Mouse (Mus musculus) right cerebral cortex, postnatal 14 days (tissue): ENCODE measurements at regions not wholly inside any gene's neighbourhood (a gene's known extent, or its start where the extent isn't known, plus 50 kb on each side); places are given as distances from the start of the nearest gene placed in this dataset.

ENCODE experiments used
- DNase-seq: peaks from one replicate; pipeline ENCODE4 v3.0.0; 2022

- DNase-seq, result no peak
Observed at GRCm38 (mm10) chr5:46488140-46488942, 630.9 kb upstream of the Lcorl start.

DNA sequence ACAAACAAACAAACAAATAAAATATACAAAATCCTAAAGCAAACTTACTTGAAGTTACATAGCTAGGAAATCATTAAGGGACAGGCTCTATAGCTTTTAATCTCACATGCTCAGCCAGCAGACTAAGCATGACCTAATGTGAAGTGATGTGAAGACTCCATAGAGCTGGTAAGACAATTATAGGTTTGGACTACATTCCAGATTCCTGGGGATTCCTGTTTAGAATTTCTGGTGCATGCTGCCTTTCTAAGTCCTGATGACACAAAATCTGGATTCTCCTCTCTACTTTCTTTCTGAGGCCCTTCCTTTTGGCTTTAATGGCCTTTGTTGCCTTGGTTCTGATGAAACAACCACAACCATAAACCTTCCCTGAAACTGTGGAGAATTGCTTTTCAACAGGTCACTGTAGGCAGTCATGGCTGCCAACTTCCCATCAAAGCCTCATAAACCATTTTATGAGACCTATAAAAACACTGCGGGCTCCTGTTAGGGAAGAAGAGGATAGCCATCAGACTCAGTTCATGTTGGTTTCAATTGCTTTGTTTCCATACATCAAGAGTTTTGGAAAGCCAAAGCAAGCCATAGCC is 629.4 kb upstream of the Lcorl start:
- DNase-seq, result no peak

DNA sequence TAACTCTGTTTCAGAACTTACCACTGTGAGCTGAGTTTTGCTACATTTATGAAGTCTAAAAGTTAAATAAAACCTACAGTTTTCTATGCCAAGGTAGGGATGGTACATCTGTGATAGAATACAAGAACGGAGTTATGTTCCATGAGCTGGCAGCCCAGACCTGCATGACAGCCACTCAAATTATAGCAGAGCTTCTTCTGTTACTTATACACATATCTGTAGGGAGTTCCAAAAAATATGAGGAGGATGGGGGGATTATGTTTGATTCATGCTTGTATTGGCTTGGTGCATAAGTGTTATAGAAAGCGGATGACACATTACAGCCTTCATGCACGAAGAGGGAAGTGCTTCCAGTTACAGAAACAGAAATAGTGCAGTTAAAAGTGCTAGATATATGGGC is 598.9 kb upstream of the Lcorl start:
- no peak for DNase-seq

- DNase-seq, result no peak
Observed at GRCm38 (mm10) chr5:46448274-46448673, 590.9 kb upstream of the Lcorl start.

- DNase-seq, result no peak
Observed at GRCm38 (mm10) chr5:46445844-46446243, 588.4 kb upstream of the Lcorl start.

- DNase-seq, result no peak
Observed at GRCm38 (mm10) chr5:46445122-46445521, 587.7 kb upstream of the Lcorl start.

DNA sequence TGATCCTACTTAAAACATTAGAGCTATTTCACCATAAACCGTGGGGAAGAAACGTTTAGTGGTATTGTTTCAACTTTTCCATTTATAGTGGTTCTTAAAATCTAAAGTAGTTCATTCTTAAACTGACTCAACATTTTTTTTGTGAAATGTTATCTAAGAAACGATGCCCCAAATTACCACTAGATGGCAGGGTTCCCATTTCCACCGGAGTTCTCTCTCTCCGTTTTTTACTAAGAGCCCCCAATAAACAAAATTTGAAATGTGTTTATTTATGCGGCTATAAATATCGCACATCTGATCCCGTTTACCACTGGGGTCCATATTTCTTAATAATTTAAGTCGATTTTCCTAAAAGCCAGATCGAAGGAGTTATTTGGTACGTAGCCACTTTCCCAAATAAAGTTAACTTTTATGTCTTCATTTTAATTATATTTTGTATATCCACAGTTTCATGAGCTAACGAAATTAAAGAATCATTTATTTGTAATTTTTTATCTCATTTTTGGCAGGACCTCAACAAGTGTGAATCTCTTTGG is 586.5 kb upstream of the Lcorl start:
- DNase-seq, result peak; percentile 11

DNA sequence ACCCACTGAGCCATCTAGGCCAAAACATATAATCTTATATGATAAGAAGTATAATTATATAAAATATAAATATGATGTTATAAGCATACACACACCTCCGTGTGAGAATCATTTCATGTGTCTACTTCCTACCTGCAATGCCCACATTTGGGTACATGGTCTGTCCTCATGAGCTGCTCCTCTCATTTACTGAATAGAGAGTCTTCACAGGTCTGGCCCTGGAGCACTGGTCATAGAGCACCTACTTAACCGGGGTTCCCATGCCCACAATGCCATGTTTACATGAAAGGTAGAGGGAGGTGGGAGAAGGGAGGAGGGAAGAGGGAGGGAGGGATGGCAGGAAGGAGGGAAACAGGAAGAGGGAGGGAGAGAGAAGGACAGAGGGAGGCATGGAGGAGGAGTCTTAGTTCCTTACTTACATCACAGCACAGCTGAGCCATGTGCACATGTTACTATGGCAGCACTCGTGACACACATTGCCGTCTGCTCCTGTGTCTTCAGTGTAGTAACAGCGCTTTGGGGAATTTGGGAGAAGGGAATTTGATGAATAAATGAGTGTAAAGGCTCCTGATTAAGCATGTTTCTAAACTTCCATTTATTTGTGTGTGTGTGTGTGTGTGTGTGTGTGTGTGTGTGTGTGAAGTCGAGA is 585.3 kb upstream of the Lcorl start:
- peak; percentile 7 for DNase-seq

GRCm38 (mm10) chr5:46441716-46442115 is 584.3 kb upstream of the Lcorl start:
- no peak for DNase-seq

DNA sequence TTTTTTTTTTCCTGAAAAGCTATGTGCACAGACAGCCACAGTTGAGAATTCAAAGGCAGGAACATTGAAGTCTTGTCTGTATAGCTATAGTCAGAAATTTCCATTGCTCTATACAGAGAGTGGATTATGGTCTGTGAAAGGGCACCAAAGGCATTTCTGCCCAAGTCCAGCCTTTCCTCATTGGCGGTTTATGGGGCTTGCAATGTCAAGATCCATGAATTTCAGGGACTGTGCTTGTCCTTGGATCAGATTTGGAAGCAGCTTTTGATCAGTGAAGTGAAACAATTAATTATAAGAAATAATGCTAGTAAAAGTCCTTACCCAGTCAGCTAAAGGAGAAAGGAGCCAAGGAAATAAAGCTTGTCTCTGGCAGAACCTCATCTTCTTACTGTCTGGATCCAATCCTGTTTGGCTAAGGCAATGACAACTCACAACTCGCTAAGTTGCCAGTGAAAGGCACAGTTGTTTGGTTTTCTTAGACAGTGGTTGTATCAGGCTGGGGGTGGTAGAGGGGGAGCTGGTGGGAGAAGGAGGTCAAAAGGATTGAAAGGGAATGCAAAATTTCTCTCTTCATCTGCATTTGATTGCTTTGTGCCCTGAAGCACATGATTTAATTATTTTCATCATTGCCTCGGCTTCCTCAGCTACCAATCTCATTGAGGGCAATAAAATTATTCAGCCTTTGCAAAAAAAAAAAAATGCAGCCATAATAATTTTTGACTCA is 574.4 kb upstream of the Lcorl start:
- DNase-seq, result no peak

DNA sequence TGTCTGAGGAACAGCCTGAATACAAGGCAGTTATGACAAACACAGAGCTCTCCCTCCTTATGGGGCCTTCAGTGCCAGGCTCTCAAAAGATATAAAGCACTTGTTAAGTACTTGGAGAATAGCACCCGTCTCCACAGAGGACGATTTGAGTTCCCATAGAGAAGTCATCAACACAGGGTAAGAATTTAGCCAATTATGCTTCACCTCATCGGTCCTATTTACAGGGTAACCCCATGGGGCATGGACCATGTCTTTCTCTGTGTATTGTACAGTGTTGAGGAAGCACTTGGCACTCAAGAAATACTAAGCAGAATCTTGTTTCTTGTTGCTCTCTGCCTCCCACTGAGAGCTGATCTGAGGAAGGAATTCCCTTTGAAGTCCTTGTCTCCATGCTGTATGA is 565.3 kb upstream of the Lcorl start:
- DNase-seq, result no peak

DNA sequence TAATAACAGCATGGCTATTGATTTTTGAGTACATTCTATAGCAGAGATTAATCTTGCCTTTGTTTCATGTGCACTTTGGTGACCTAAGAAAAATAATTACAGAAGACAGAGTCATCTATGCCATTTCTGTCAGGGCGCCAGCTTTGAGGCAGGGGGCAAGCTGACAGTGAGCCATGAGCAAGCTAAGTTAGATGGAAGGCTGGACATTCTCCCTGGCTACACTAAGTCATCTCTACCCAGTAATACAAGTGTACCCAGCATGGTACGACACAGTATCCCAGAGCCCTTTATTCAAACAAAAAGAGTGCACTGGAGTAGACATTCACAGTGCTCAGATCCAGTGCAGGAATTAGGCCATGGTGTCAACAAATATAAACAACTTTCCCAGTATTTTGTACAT is 549.6 kb upstream of the Lcorl start:
- DNase-seq, result no peak

DNA sequence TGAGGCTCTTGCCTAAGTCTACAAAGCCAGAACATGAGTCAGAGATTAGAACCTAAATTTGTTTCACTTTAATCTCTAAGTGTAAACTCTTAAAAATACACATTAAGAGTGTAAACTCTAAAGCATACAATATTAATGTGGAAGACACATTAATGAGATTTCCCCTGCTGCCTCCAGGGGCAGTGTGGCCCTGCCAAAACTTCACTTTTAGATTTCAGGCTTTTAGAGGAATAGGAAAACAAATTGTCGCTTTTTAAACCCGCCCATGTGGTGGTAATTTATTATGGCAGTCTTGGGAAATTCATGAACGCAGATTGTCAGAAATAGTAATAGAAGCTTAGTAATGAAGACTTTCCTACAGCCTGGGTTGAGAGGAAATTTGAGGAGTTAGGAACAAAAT is 549.0 kb upstream of the Lcorl start:
- peak; percentile 4 for DNase-seq

DNA sequence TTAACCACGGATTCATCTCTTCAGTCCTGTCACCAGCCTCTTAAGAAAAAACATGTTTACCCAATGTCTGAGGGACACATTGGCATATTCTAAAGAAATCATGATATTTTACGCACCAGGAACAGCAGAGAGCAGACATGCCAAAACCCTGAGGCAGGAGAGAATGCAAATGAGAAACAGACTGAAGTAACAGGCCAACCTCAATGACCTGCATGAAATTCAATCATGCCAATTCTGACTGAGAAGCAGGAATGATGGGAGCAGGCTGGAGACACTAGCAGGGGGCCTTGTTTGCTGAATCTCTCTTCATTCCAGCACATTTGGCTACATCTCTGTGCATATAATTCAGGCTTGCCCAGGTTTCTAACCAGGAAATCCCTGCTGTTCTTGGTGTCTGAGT is 529.2 kb upstream of the Lcorl start:
- no peak for DNase-seq

- no peak for DNase-seq
Observed at GRCm38 (mm10) chr5:46367328-46367727, 509.9 kb upstream of the Lcorl start.

DNA sequence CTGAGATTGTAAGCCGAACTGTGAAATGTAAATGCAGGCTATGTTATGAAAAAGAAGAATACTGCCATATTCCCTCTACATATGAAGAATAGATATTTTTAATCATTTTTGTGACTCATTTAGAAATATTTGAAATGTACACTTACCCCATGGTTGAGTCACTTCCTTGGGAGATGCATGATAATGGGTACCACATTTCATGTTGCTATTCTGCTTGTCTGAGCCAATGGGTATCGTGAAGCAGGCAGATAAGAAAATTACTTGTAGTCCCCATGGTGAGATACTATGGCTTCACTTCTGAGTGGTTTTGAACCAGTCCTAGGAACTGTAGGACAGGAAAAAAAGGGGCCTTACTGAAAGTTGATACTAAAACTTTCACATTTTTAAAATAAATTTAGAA is 506.2 kb upstream of the Lcorl start:
- DNase-seq, result no peak

GRCm38 (mm10) chr5:46361637-46362036 is 504.2 kb upstream of the Lcorl start:
- DNase-seq, result no peak

DNA sequence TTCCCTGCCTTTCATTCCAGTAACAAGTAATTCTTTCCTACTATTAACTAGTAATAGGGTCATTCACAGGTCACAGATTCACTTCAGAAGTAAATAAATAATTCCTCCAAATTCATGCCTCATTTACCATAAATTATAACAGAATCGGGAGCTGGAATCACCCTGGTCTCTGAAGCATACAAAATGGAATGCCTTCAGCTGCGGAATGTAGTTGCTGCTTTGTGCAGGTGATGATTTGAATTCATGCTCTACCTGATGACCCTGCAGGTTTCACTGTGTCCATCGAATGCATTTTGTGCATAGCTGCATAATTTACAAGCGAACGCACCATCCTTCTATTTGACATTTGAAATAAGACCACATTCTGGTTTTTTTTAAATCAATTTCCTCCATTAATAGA is 491.0 kb upstream of the Lcorl start:
- DNase-seq, result no peak

GRCm38 (mm10) chr5:46347368-46348083 is 490.1 kb upstream of the Lcorl start:
- peak; percentile 80 for DNase-seq

GRCm38 (mm10) chr5:46338461-46338860 is 481.0 kb upstream of the Lcorl start:
- DNase-seq, result no peak

DNA sequence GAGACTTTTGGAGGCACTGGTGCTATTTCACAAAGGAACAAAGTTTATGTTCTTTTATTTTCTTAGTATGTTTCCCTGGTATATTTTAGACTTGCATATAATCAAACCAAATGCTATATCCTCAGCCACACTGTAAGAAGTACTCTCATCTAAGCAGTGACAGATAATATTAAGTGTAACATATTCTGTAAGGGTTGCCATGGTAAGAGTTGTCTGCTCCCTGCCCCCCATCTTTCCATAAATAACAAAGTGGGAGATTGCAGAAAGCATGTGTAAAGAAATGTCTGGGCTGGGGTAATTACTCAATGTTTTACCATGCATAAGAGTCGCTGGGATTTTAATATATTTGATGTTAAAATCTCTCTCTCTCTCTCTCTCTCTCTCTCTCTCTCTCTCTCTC is 473.5 kb upstream of the Lcorl start:
- DNase-seq, result no peak
